In genomic region chr4:57798286-57799018, GRCm38 (mm10) we compare ENCODE assay signal across 9 mouse cellular contexts.
A peak's percentile ranks its signal among the peaks of the same experiment; 100 is the strongest.
DNase-seq lines count a peak whose midpoint lies in the region; ATAC-seq lines count a peak whose summit lies in the region.
"Had no signal": no experiment of that assay in that cellular context is flagged by ENCODE, and none has a peak within 500 bp of the region (broad histone marks: within the 10 kb centered on the region; RNA-seq: fewer than 3 reads in every experiment).

No protein-coding gene starts in this region.

- H3K4me3 ChIP-seq in lung, embryonic 15.5 days, result no peak overlapping the region
- no peak overlapping the region for H3K4me3 ChIP-seq in hindbrain, embryonic 15.5 days
- no peak overlapping the region for H3K4me3 ChIP-seq in midbrain, embryonic 16.5 days (ENCODE audit: low read depth, low read length)
- H3K4me3 ChIP-seq: embryonic facial prominence, embryonic 12.5 days had no signal

- H3K36me3 ChIP-seq in lung, embryonic 15.5 days, result no peaks in the 10 kb centered on the region
- no peaks in the 10 kb centered on the region for H3K36me3 ChIP-seq in hindbrain, embryonic 15.5 days
- H3K36me3 ChIP-seq in midbrain, embryonic 16.5 days (ENCODE audit: control insufficient read depth, insufficient read depth, low read length), result no peaks in the 10 kb centered on the region
- H3K36me3 ChIP-seq: embryonic facial prominence, embryonic 12.5 days had no signal

- peak overlapping the region; percentile 57 for H3K27ac ChIP-seq in lung, embryonic 15.5 days
- H3K27ac ChIP-seq in hindbrain, embryonic 15.5 days (replicated peaks), result no peak overlapping the region
- peak overlapping the region; percentile 34; the same call in 1 of the 2 replicates for H3K27ac ChIP-seq in midbrain, embryonic 16.5 days (ENCODE audit: low read length)
- H3K27ac ChIP-seq: embryonic facial prominence, embryonic 12.5 days had no signal

- peak; percentile 17; the same call in 1 of the 2 replicates for ATAC-seq in lung, embryonic 15.5 days (ENCODE audit: borderline replicate concordance, extremely low read depth, low FRiP score, low TSS enrichment)
- ATAC-seq in hindbrain, embryonic 15.5 days (ENCODE audit: low FRiP score, low read depth), result 0 out of 2 replicates have a peak, but pooled peaks have one; percentile 59
- peak; percentile 77 for ATAC-seq in midbrain, embryonic 16.5 days

- no peaks in the 10 kb centered on the region for H3K27me3 ChIP-seq in lung, embryonic 15.5 days
- H3K27me3 ChIP-seq in hindbrain, embryonic 15.5 days, result no peaks in the 10 kb centered on the region
- H3K27me3 ChIP-seq in midbrain, embryonic 16.5 days (ENCODE audit: control insufficient read depth, insufficient read depth, low read depth, low read length), result no peaks in the 10 kb centered on the region
- H3K27me3 ChIP-seq: embryonic facial prominence, embryonic 12.5 days had no signal

- H3K4me2 ChIP-seq in lung, embryonic 15.5 days, result no peak overlapping the region
- no peak overlapping the region for H3K4me2 ChIP-seq in hindbrain, embryonic 15.5 days
- H3K4me2 ChIP-seq in midbrain, embryonic 16.5 days (ENCODE audit: low read length), result no peak overlapping the region
- H3K4me2 ChIP-seq: embryonic facial prominence, embryonic 12.5 days had no signal

- DNase-seq in lung, postnatal 14 days, result no peak
- DNase-seq in adrenal gland, postnatal 14 days, result peak; percentile 84
- DNase-seq in layer of hippocampus, postnatal 10 days (ENCODE audit: low spot score in 2 of 2), result no peak
- DNase-seq in frontal cortex, postnatal 36 days (ENCODE audit: low spot score in 2 of 2), result no peak
- no peak for DNase-seq in cerebellum, adult 8-10 months

- H3K9ac ChIP-seq in lung, embryonic 15.5 days, result no peak overlapping the region
- no peak overlapping the region for H3K9ac ChIP-seq in hindbrain, embryonic 15.5 days
- no peak overlapping the region; the same call in 1 of the 2 replicates for H3K9ac ChIP-seq in midbrain, embryonic 16.5 days (ENCODE audit: low read depth, low read length)
- H3K9ac ChIP-seq: embryonic facial prominence, embryonic 12.5 days had no signal

- 23% methylated on average over 10 of the region's 10 CpGs for WGBS in lung, embryonic 15.5 days
- 26% methylated on average over 10 of the region's 10 CpGs for WGBS in hindbrain, embryonic 15.5 days
- WGBS in midbrain, embryonic 16.5 days, result 8% methylated on average over 10 of the region's 10 CpGs

- H3K4me1 ChIP-seq in lung, embryonic 15.5 days, result peaks cover 57% of the 10 kb centered on the region
- H3K4me1 ChIP-seq in hindbrain, embryonic 15.5 days (replicated peaks), result peaks cover 8% of the 10 kb centered on the region
- H3K4me1 ChIP-seq in midbrain, embryonic 16.5 days (ENCODE audit: control insufficient read depth, insufficient read depth, low read length), result peaks cover 5% of the 10 kb centered on the region

- H3K9me3 ChIP-seq in lung, embryonic 15.5 days, result no peaks in the 10 kb centered on the region
- H3K9me3 ChIP-seq in hindbrain, embryonic 15.5 days, result no peaks in the 10 kb centered on the region
- H3K9me3 ChIP-seq in midbrain, embryonic 16.5 days (replicated peaks; ENCODE audit: control insufficient read depth, low read length, poor library complexity, severe bottlenecking), result no peaks in the 10 kb centered on the region
- H3K9me3 ChIP-seq: embryonic facial prominence, embryonic 12.5 days had no signal

Comparison
In these comparisons a context has a peak if more than half of its experiments do, and no peak if none do; other contexts are left out.
1. ATAC-seq: peak in every context shown above with its lines; median percentile 77 in midbrain, embryonic 16.5 days; 59 in hindbrain, embryonic 15.5 days; 17 in lung, embryonic 15.5 days.